Mouse (Mus musculus): ENCODE data around the gene Eif4g3. TPM values are rescaled to one million over a fixed set of nuclear protein-coding genes. Genes with fewer than 3 reads are reported as not detected.

Gene Eif4g3
- total and polyA plus RNA-seq, 3 experiments: 22.8 to 63.7 TPM; not detected in 1

DNA sequence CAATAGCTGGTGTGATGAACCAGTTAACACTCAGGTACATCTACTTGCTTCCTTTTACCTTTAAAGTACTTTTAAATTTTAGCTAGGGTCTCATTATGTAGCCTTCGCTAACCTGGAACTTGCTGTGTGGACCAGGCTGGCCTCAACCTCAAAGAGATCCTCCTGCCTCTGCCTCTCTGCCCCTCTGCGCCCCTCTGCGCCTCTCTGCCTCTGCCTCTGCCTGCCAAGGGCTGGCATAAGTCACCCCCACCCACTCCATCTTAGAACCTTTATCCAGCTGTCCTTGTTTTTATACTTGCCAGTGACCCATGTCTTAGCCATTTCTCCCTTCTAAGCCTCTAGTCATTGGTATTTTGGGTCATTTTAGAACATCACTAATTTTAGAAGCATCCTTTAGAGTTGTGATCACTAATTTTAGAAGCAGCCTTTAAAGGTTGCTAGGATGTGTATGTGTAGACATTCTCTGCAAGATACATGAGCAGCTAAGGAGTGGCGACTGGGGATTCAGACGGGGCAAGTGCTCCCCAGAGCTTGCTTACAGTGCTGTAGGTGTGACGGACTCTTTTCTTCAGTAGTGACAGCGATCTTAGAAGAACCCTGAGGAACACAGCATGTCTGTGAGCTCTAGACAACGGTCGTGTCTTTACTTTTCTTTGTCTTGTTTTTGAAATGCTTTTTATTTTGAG is 42.8 kb downstream of the Eif4g3 start:
- H3K27ac ChIP-seq (ENCODE audit: control insufficient read depth, low read depth, low read length): no peak overlapping the region
- no peaks in the 10 kb centered on the region for H3K27me3 ChIP-seq (ENCODE audit: control insufficient read depth in 1 of 2, insufficient read depth in 2 of 2, low read length in 2 of 2)
- H3K9ac ChIP-seq (ENCODE audit: control insufficient read depth, low read depth, low read length, poor library complexity, severe bottlenecking): no peak overlapping the region
- no peaks in the 10 kb centered on the region for H3K4me1 ChIP-seq (ENCODE audit: control insufficient read depth in 1 of 2, insufficient read depth in 2 of 2, low read length in 2 of 2)
- peaks cover 1% of the 10 kb centered on the region; the same call in 1 of the 2 replicates for H3K79me2 ChIP-seq (ENCODE audit: control insufficient read depth, insufficient read depth, low read length, poor library complexity)
- H3K4me3 ChIP-seq (ENCODE audit: control insufficient read depth in 1 of 2, insufficient read depth in 1 of 2, low read depth in 2 of 2, low read length in 2 of 2): no peak overlapping the region
- TF ChIP-seq ZMIZ1 (IDR thresholded peaks at IDR 0.05; ENCODE audit: low read depth, low read length) (no peak), TCF12 (IDR thresholded peaks at IDR 0.05; ENCODE audit: low read depth, low read length) (no peak), USF1 (IDR thresholded peaks at IDR 0.05; ENCODE audit: low read depth, low read length) (no peak), NELFE (IDR thresholded peaks at IDR 0.05; ENCODE audit: low read depth, low read length) (no peak), SIN3A (IDR thresholded peaks at IDR 0.05; ENCODE audit: low read length) (no peak), UBTF (IDR thresholded peaks at IDR 0.05; ENCODE audit: borderline replicate concordance, insufficient read depth, low read depth, low read length) (no peak), BHLHE40 (IDR thresholded peaks at IDR 0.05; ENCODE audit: borderline replicate concordance, low read depth, low read length) (no peak), MAX (IDR thresholded peaks at IDR 0.05; ENCODE audit: low read length) (no peak), E2F4 (IDR thresholded peaks at IDR 0.05; ENCODE audit: borderline replicate concordance, low read depth, low read length) (no peak), ZKSCAN1 (IDR thresholded peaks at IDR 0.05; ENCODE audit: low read depth, low read length) (no peak), POLR2A (IDR thresholded peaks at IDR 0.05; ENCODE audit: control insufficient read depth in 1 of 2, insufficient read depth in 1 of 2, low read depth in 1 of 2, low read length in 2 of 2, poor library complexity in 1 of 2) (no peak), USF2 (IDR thresholded peaks at IDR 0.05; ENCODE audit: borderline replicate concordance in 1 of 2, insufficient read depth in 1 of 2, low read depth in 1 of 2, low read length in 2 of 2) (no peak), JUND (IDR thresholded peaks at IDR 0.05; ENCODE audit: low read depth, low read length) (no peak), MYB (IDR thresholded peaks at IDR 0.05; ENCODE audit: low read depth, low read length) (no peak), MEF2A (IDR thresholded peaks at IDR 0.05; ENCODE audit: extremely low read depth, insufficient replicate concordance, low read depth, low read length, poor library complexity, severe bottlenecking) (no peak)
- DNase-seq (ENCODE audit: low read depth, low spot score): no peak
- H3K36me3 ChIP-seq (ENCODE audit: control insufficient read depth in 1 of 2, insufficient read depth in 2 of 2, low read length in 2 of 2): peaks cover 0 to 21% of the 10 kb centered on the region in 2 experiments; a peak in 2 of 4 replicates
- no peaks in the 10 kb centered on the region; the same call in 1 of the 2 replicates for H3K9me3 ChIP-seq (replicated peaks; ENCODE audit: insufficient read depth, low read length)

DNA sequence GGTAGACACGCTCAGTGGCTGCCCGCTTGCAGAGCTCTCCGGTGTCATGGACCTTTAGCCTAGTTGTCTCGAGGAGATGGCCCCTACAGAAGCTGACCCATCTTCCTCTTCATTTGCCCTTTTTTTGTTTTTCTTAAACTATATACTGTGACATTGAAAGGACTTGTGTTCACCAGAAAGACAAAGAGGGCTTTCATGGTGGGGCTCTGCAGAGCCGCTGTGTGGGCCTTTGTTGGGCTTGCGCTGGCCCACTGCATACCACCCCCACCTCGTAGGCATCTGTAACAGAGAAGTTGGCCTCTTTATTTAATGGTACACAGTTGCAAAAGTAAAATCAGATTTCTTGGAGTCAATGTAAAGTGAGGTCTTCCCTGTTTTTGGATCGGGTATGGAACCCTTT is 44.3 kb downstream of the Eif4g3 start:
- H3K4me1 ChIP-seq (ENCODE audit: control insufficient read depth in 1 of 2, insufficient read depth in 2 of 2, low read length in 2 of 2): no peaks in the 10 kb centered on the region
- no peaks in the 10 kb centered on the region for H3K27me3 ChIP-seq (ENCODE audit: control insufficient read depth in 1 of 2, insufficient read depth in 2 of 2, low read length in 2 of 2)
- DNase-seq (ENCODE audit: low read depth, low spot score): no peak
- H3K9me3 ChIP-seq (replicated peaks; ENCODE audit: insufficient read depth, low read length): no peaks in the 10 kb centered on the region; the same call in 1 of the 2 replicates
- H3K4me3 ChIP-seq (ENCODE audit: control insufficient read depth in 1 of 2, insufficient read depth in 1 of 2, low read depth in 2 of 2, low read length in 2 of 2): no peak overlapping the region
- H3K36me3 ChIP-seq (ENCODE audit: control insufficient read depth in 1 of 2, insufficient read depth in 2 of 2, low read length in 2 of 2): peaks cover 0 to 19% of the 10 kb centered on the region in 2 experiments; a peak in 2 of 4 replicates
- H3K27ac ChIP-seq (ENCODE audit: control insufficient read depth, low read depth, low read length): no peak overlapping the region
- TF ChIP-seq RCOR1 (IDR thresholded peaks at IDR 0.05; ENCODE audit: low read depth, low read length): no peak
- no peak for TF ChIP-seq HCFC1 (IDR thresholded peaks at IDR 0.05; ENCODE audit: low read depth, low read length)
- TF ChIP-seq CHD1 (IDR thresholded peaks at IDR 0.05; ENCODE audit: low read depth, low read length): no peak
- TF ChIP-seq POLR2A (IDR thresholded peaks at IDR 0.05; ENCODE audit: control insufficient read depth in 1 of 2, insufficient read depth in 1 of 2, low read depth in 1 of 2, low read length in 2 of 2, poor library complexity in 1 of 2): no peak
- TF ChIP-seq MAZ (IDR thresholded peaks at IDR 0.05; ENCODE audit: low read depth, low read length): no peak
- no peak for TF ChIP-seq USF1 (IDR thresholded peaks at IDR 0.05; ENCODE audit: low read depth, low read length)
- TF ChIP-seq ETS1 (IDR thresholded peaks at IDR 0.05; ENCODE audit: low read depth, low read length): no peak
- no peak for TF ChIP-seq USF2 (IDR thresholded peaks at IDR 0.05; ENCODE audit: borderline replicate concordance in 1 of 2, insufficient read depth in 1 of 2, low read depth in 1 of 2, low read length in 2 of 2)
- no peak for TF ChIP-seq ELF1 (IDR thresholded peaks at IDR 0.05; ENCODE audit: low read depth, low read length)
- TF ChIP-seq ZMIZ1 (IDR thresholded peaks at IDR 0.05; ENCODE audit: low read depth, low read length): no peak
- TF ChIP-seq POLR2AphosphoS2 (IDR thresholded peaks at IDR 0.05; ENCODE audit: low read length): no peak
- TF ChIP-seq MEF2A (IDR thresholded peaks at IDR 0.05; ENCODE audit: extremely low read depth, insufficient replicate concordance, low read depth, low read length, poor library complexity, severe bottlenecking): no peak
- no peak overlapping the region for H3K9ac ChIP-seq (ENCODE audit: control insufficient read depth, low read depth, low read length, poor library complexity, severe bottlenecking)
- H3K79me2 ChIP-seq (ENCODE audit: control insufficient read depth, insufficient read depth, low read length, poor library complexity): peaks cover 1% of the 10 kb centered on the region; the same call in 1 of the 2 replicates
